Mouse (Mus musculus) midbrain, embryonic 15.5 days (tissue): Measurements from ENCODE around the gene 4930562C15Rik. TPM values are rescaled to one million over a fixed set of nuclear protein-coding genes. Genes with fewer than 3 reads are reported as not detected.

ENCODE experiments used
- ATAC-seq: fragments of 200-750 bp; cut with Nextera tagmentation; replicated peaks from 2 replicates; pipeline ENCODE4 v1.8.0; 2017; ENCODE audit warnings: moderate TSS enrichment
- H3K27ac ChIP-seq: fragments of 300-500 bp; sonication (generic); 2 replicates; pipeline ENCODE4 v1.5.1; 2015; ENCODE audit warnings: mild to moderate bottlenecking, inconsistent platforms
- H3K27me3 ChIP-seq: fragments of 300-500 bp; sonication (generic); replicated peaks from 2 replicates; pipeline ENCODE4 v1.6.1; 2015; ENCODE audit warnings: inconsistent platforms
- H3K36me3 ChIP-seq: fragments of 300-500 bp; sonication (generic); replicated peaks from 2 replicates; pipeline ENCODE4 v1.6.1; 2015; ENCODE audit warnings: inconsistent platforms
- H3K4me1 ChIP-seq: fragments of 300-500 bp; sonication (generic); 2 replicates; pipeline ENCODE4 v1.6.1; 2015; ENCODE audit warnings: inconsistent platforms
- H3K4me2 ChIP-seq: fragments of 300-500 bp; sonication (generic); 2 replicates; pipeline ENCODE4 v1.6.1; 2015; ENCODE audit warnings: inconsistent platforms, mild to moderate bottlenecking, moderate library complexity
- H3K4me3 ChIP-seq: fragments of 300-500 bp; sonication (generic); 2 replicates; pipeline ENCODE4 v1.5.1; 2015; ENCODE audit warnings: mild to moderate bottlenecking, inconsistent platforms
- H3K9ac ChIP-seq: fragments of 300-500 bp; sonication (generic); 2 replicates; pipeline ENCODE4 v1.6.1; 2015; ENCODE audit warnings: mild to moderate bottlenecking, inconsistent platforms
- H3K9me3 ChIP-seq: fragments of 300-500 bp; sonication (generic); 2 replicates; pipeline ENCODE4 v1.6.1; 2016; ENCODE audit warnings: inconsistent platforms
- WGBS: fragments of 180-500 bp; shearing (Covaris S2); methylation state at CpG from one replicate; pipeline ENCODE4 v1.1.7; 2015; ENCODE audit warnings: mixed read lengths; 5-methylcytosine and 5-hydroxymethylcytosine counted together
- polyA plus RNA-seq: library from polyadenylated mRNA; unstranded; fragments of >200 nt; fragmentation: Nextera tagmentation; extraction: Ambion mirVana; gene quantifications from 2 replicates; pipeline ENCODE4 v1.2.1, GENCODE M21; 2015

Gene 4930562C15Rik
- polyA plus RNA-seq, 1 experiment from 2014 or later, result 0.19 TPM

- WGBS, result 87% methylated on average over 2 of the region's 2 CpGs
- Histone ChIP-seq H3K4me2 (no peak overlapping the region), H3K9ac (no peak overlapping the region), H3K9me3 (no peaks in the 10 kb centered on the region), H3K4me3 (no peak overlapping the region), H3K27me3 (no peaks in the 10 kb centered on the region), H3K36me3 (no peaks in the 10 kb centered on the region), H3K4me1 (no peaks in the 10 kb centered on the region), H3K27ac (no peak overlapping the region)
- no peak for ATAC-seq
Observed at GRCm38 (mm10) chr16:4833858-4834257, 1.4 kb upstream of the 4930562C15Rik start.

DNA sequence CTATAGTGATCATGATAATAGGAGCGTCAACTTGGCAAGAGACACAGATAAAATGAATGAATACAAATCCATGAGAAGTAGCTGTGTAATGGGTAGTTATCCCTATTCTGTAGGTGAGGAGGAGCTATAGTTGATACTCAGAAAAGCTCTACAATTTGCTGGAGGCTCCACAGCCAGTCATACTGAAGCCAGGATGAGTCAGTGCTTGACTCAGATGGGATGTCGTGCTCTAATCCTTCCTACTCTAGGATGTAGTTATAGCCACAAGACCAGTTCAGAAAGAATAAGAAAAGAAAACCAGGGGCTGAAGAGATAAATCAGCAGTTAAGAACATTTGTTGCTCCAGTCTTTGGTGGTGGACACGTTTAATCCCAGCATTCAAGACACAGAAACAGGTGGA lies 2.4 kb downstream of the 4930562C15Rik start:
- H3K27ac ChIP-seq, result no peak overlapping the region
- no peaks in the 10 kb centered on the region for H3K4me1 ChIP-seq
- H3K9me3 ChIP-seq, result no peaks in the 10 kb centered on the region
- H3K4me3 ChIP-seq, result no peak overlapping the region
- H3K36me3 ChIP-seq, result no peaks in the 10 kb centered on the region
- H3K27me3 ChIP-seq, result no peaks in the 10 kb centered on the region
- H3K9ac ChIP-seq, result no peak overlapping the region
- 89% methylated on average over 3 of the region's 3 CpGs for WGBS
- H3K4me2 ChIP-seq, result no peak overlapping the region
- ATAC-seq, result no peak

DNA sequence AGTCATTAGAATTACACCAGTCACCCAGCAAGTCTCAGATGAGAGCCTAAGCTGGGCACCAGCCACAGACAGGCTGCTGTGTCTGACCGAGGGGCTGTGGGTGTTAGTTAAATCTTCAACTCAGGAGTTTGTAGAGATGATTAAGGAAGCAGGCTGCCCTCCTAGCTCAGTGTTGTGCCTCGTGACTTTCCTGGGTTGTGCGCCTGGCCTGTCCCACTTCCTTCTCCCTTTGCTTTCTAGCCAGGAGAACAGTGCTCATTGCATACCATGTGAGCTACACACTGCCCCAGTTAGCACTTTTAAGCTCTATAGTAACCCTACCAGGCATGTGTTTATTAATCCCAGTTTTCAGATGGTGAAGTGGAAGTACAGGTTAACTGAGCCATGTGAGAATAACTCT lies 4.3 kb downstream of the 4930562C15Rik start:
- Histone ChIP-seq H3K27ac (no peak overlapping the region), H3K36me3 (no peaks in the 10 kb centered on the region), H3K4me1 (no peaks in the 10 kb centered on the region), H3K9ac (no peak overlapping the region), H3K4me2 (no peak overlapping the region), H3K4me3 (no peak overlapping the region), H3K27me3 (no peaks in the 10 kb centered on the region), H3K9me3 (no peaks in the 10 kb centered on the region)
- no peak for ATAC-seq
- 80% methylated on average over 3 of the region's 3 CpGs for WGBS

- no peak overlapping the region for H3K4me2 ChIP-seq
- ATAC-seq, result no peak
- no peaks in the 10 kb centered on the region for H3K36me3 ChIP-seq
- no peak overlapping the region for H3K4me3 ChIP-seq
- H3K27me3 ChIP-seq, result no peaks in the 10 kb centered on the region
- H3K9ac ChIP-seq, result no peak overlapping the region
- WGBS, result 83% methylated on average over 8 of the region's 8 CpGs
- no peaks in the 10 kb centered on the region for H3K9me3 ChIP-seq
- no peak overlapping the region for H3K27ac ChIP-seq
- H3K4me1 ChIP-seq, result no peaks in the 10 kb centered on the region
Observed at GRCm38 (mm10) chr16:4840231-4840630, 5.0 kb downstream of the 4930562C15Rik start.

- WGBS, result 81% methylated on average over 3 of the region's 3 CpGs
Observed at GRCm38 (mm10) chr16:4847041-4847440, 11.8 kb downstream of the 4930562C15Rik start.

DNA sequence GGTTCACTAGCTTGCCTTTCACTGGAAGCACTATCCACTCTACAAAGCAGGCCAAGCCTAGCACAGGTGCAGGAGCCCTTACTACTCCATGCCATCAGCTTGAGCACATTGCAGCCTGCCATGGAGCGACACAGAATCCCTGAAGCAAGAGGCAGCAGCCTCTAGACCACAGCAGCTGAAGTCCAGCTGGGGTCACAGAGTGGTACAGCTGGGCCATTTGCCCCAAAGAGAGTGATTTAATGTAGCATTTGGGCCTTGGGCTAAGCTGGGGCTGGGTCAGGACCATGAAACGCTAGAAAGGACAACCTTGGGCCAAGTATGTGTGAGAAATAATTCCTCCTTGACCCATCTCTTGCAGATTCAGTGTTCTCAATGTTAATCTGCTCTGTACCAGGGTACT lies 12.9 kb downstream of the 4930562C15Rik start:
- Histone ChIP-seq H3K27ac (no peak overlapping the region), H3K4me2 (no peak overlapping the region), H3K36me3 (no peaks in the 10 kb centered on the region), H3K4me3 (no peak overlapping the region), H3K4me1 (no peaks in the 10 kb centered on the region), H3K9ac (no peak overlapping the region), H3K27me3 (no peaks in the 10 kb centered on the region), H3K9me3 (no peaks in the 10 kb centered on the region)
- WGBS, result 92% methylated on average over 2 of the region's 2 CpGs
- no peak for ATAC-seq

More at GRCm38 (mm10) chr16:4847041-4847440, 11.8 kb downstream of the 4930562C15Rik start:
- no peaks in the 10 kb centered on the region for H3K36me3 ChIP-seq
- H3K9me3 ChIP-seq, result no peaks in the 10 kb centered on the region
- ATAC-seq, result no peak
- H3K4me3 ChIP-seq, result no peak overlapping the region
- no peaks in the 10 kb centered on the region for H3K27me3 ChIP-seq
- no peak overlapping the region for H3K4me2 ChIP-seq
- H3K4me1 ChIP-seq, result no peaks in the 10 kb centered on the region
- H3K27ac ChIP-seq, result no peak overlapping the region
- no peak overlapping the region for H3K9ac ChIP-seq

DNA sequence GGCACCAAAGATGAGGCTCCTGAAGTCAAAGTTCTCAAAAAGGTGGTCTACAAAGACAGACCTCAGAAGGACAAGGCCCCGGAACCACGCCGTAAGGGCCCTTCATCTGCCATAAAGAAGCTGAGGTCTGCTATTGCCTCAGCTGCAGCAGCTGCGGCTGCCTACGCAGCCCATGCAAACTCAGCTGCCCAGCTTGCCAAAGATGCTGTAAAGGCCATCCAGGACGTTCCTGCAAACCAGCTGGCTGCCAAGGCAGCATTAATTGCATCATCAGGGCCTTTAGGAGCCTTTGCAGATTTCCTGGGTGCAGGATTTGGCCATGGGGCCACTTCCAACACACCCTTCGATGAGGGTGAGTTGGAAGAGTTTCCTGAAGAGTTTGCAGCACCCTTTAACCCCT lies 15.1 kb downstream of the 4930562C15Rik start:
- no peak overlapping the region for H3K4me3 ChIP-seq
- no peaks in the 10 kb centered on the region for H3K36me3 ChIP-seq
- H3K4me1 ChIP-seq, result no peaks in the 10 kb centered on the region
- no peak overlapping the region for H3K27ac ChIP-seq
- 86% methylated on average over 7 of the region's 7 CpGs for WGBS
- no peak overlapping the region for H3K9ac ChIP-seq
- no peak overlapping the region for H3K4me2 ChIP-seq
- ATAC-seq, result no peak
- no peaks in the 10 kb centered on the region for H3K9me3 ChIP-seq
- H3K27me3 ChIP-seq, result no peaks in the 10 kb centered on the region

DNA sequence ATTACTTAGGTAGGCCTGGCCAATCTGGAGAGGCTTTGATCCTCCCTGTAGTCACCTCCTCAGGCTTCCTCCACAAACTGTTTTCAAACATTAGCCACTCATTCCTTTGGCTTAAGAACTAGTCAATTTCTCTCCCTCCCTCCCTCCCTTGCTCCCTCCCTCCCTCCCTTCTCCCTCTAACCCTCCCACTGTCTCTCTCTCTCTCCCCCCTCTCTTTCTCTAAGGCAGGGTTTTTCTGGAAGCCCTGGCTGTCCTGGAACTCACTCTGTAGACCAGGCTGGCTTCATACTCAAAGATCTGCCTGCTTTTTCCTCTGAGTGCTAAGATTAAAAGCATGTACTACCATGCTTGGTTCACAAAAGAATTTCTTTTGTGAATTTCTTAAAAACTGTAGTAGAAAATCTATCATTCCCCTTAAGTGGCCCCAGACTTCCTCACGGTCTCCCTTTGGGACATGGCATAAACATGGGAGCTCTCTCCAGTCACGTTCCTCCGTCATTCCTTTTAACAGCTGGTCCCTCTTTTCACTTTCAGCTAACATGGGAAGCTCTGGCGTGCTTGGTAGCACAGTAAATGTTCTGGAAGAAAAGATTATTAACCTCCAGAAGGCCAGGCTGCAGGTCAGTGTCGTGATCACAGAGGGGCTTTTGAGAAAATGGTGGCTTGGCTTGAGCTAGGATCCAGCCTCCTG lies 15.9 kb downstream of the 4930562C15Rik start:
- H3K9ac ChIP-seq, result no peak overlapping the region
- H3K4me2 ChIP-seq, result no peak overlapping the region
- WGBS, result 78% methylated on average over 5 of the region's 5 CpGs
- H3K36me3 ChIP-seq, result no peaks in the 10 kb centered on the region
- H3K27me3 ChIP-seq, result no peaks in the 10 kb centered on the region
- ATAC-seq, result no peak
- no peak overlapping the region for H3K27ac ChIP-seq
- H3K9me3 ChIP-seq, result no peaks in the 10 kb centered on the region
- H3K4me1 ChIP-seq, result no peaks in the 10 kb centered on the region
- H3K4me3 ChIP-seq, result no peak overlapping the region

- WGBS, result 82% methylated on average over 5 of the region's 5 CpGs
- Histone ChIP-seq H3K4me3 (no peak overlapping the region), H3K36me3 (no peaks in the 10 kb centered on the region), H3K9me3 (no peaks in the 10 kb centered on the region), H3K27me3 (no peaks in the 10 kb centered on the region), H3K9ac (no peak overlapping the region), H3K4me2 (no peak overlapping the region), H3K4me1 (no peaks in the 10 kb centered on the region), H3K27ac (no peak overlapping the region)
- no peak for ATAC-seq
Observed at GRCm38 (mm10) chr16:4855046-4855650, 19.9 kb downstream of the 4930562C15Rik start.

GRCm38 (mm10) chr16:4861392-4861791 lies 26.2 kb downstream of the 4930562C15Rik start:
- Histone ChIP-seq H3K27ac (no peak overlapping the region), H3K4me2 (no peak overlapping the region), H3K27me3 (no peaks in the 10 kb centered on the region), H3K36me3 (no peaks in the 10 kb centered on the region), H3K9ac (no peak overlapping the region), H3K4me3 (no peak overlapping the region), H3K9me3 (no peaks in the 10 kb centered on the region), H3K4me1 (no peaks in the 10 kb centered on the region)
- ATAC-seq, result no peak
- 56% methylated on average over 10 of the region's 10 CpGs for WGBS

- no peaks in the 10 kb centered on the region for H3K27me3 ChIP-seq
- no peaks in the 10 kb centered on the region for H3K4me1 ChIP-seq
- no peaks in the 10 kb centered on the region for H3K9me3 ChIP-seq
- H3K4me2 ChIP-seq, result no peak overlapping the region
- no peak overlapping the region for H3K27ac ChIP-seq
- ATAC-seq, result peak; percentile 66; the same call in 1 of the 2 replicates
- H3K36me3 ChIP-seq, result no peaks in the 10 kb centered on the region
- no peak overlapping the region for H3K9ac ChIP-seq
- WGBS, result 53% methylated on average over 9 of the region's 9 CpGs
- H3K4me3 ChIP-seq, result no peak overlapping the region
Observed at GRCm38 (mm10) chr16:4862863-4863483, 27.8 kb downstream of the 4930562C15Rik start.

- Histone ChIP-seq H3K9ac (no peak overlapping the region), H3K27me3 (no peaks in the 10 kb centered on the region), H3K4me2 (no peak overlapping the region), H3K27ac (no peak overlapping the region), H3K4me3 (no peak overlapping the region), H3K36me3 (no peaks in the 10 kb centered on the region), H3K4me1 (no peaks in the 10 kb centered on the region), H3K9me3 (no peaks in the 10 kb centered on the region)
- WGBS, result 87% methylated on average over 8 of the region's 8 CpGs
- ATAC-seq, result no peak
Observed at GRCm38 (mm10) chr16:4863742-4864141, 28.5 kb downstream of the 4930562C15Rik start.
